Mouse (Mus musculus): Measurements from ENCODE around the gene Prickle3. TPM values are rescaled to one million over a fixed set of nuclear protein-coding genes. Genes with fewer than 3 reads are reported as not detected.
"Not testable (repeated sequence)": the region's sequence is repeated elsewhere in the genome, so short reads cannot be mapped to it uniquely, and the experiment has no call there.

Gene Prickle3
- polyA plus RNA-seq, 1 experiment from 2014 or later: 4.1 TPM

- 19% methylated on average over 51 of the region's 60 CpGs for WGBS
- peak; percentile 92 for DNase-seq (ENCODE audit: low spot score)
- H3K36me3 ChIP-seq (replicated peaks); H3K9me3 ChIP-seq; H3K4me1 ChIP-seq; H3K27me3 ChIP-seq (replicated peaks; ENCODE audit: low read depth, poor library complexity, severe bottlenecking): not testable (repeated sequence)
- H3K27ac ChIP-seq (replicated peaks): peak within 1 kb of the TSS; percentile 81
- H3K4me3 ChIP-seq: peak within 1 kb of the TSS; percentile 53
Measured at GRCm38 (mm10) chrX:7714135-7714899, 57.3 kb downstream of the Prickle3 start, which contains the start of gene Wdr45. TSS of gene Wdr45 (plus strand) at chrX:7714333.

GRCm38 (mm10) chrX:7716058-7716457, 59.0 kb downstream of the Prickle3 start:
- H3K9me3 ChIP-seq; H3K4me3 ChIP-seq; H3K4me1 ChIP-seq; H3K36me3 ChIP-seq (replicated peaks); DNase-seq (ENCODE audit: low spot score); H3K27me3 ChIP-seq (replicated peaks; ENCODE audit: low read depth, poor library complexity, severe bottlenecking); H3K27ac ChIP-seq (replicated peaks): not testable (repeated sequence)
- 38% methylated on average over 1 of the region's 1 CpGs for WGBS

Other genes with a start within 250 kb of the Prickle3 start
- 0.05 and 0.15 TPM in 2 replicates for gene Foxp3, start 83.6 kb upstream of the Prickle3 start, polyA plus RNA-seq (2016; fragmentation: Nextera tagmentation; extraction: Ambion mirVana)
- 1.4 and 2.2 TPM in 2 replicates for gene Ppp1r3f, start 83.0 kb upstream of the Prickle3 start, polyA plus RNA-seq (2016; fragmentation: Nextera tagmentation; extraction: Ambion mirVana)
- gene Ccdc22, start 51.7 kb upstream of the Prickle3 start, polyA plus RNA-seq (2016; fragmentation: Nextera tagmentation; extraction: Ambion mirVana): 36.0 and 36.6 TPM in 2 replicates
- 0.05 and 0.06 TPM in 2 replicates for gene Cacna1f, start 50.2 kb upstream of the Prickle3 start, polyA plus RNA-seq (2016; fragmentation: Nextera tagmentation; extraction: Ambion mirVana)
- gene Syp, start 18.8 kb upstream of the Prickle3 start, polyA plus RNA-seq (2016; fragmentation: Nextera tagmentation; extraction: Ambion mirVana): 9.3 and 9.7 TPM in 2 replicates
- gene Plp2, start 14.1 kb downstream of the Prickle3 start, polyA plus RNA-seq (2016; fragmentation: Nextera tagmentation; extraction: Ambion mirVana): 49.7 TPM in 2 replicates
- gene Magix, start 24.0 kb downstream of the Prickle3 start, polyA plus RNA-seq (2016; fragmentation: Nextera tagmentation; extraction: Ambion mirVana): 0.09 TPM in 1 of 2 replicates, not detected in the other
- 40.2 and 40.3 TPM in 2 replicates for gene Gpkow, start 39.9 kb downstream of the Prickle3 start, polyA plus RNA-seq (2016; fragmentation: Nextera tagmentation; extraction: Ambion mirVana)
- 22.5 and 23.8 TPM in 2 replicates for gene Wdr45, start 57.1 kb downstream of the Prickle3 start, polyA plus RNA-seq (2016; fragmentation: Nextera tagmentation; extraction: Ambion mirVana)
- 0.36 and 0.61 TPM in 2 replicates for gene Gm45208, start 65.0 kb downstream of the Prickle3 start, polyA plus RNA-seq (2016; fragmentation: Nextera tagmentation; extraction: Ambion mirVana)
- gene Praf2, start 71.2 kb downstream of the Prickle3 start, polyA plus RNA-seq (2016; fragmentation: Nextera tagmentation; extraction: Ambion mirVana): 73.0 and 73.6 TPM in 2 replicates
- 20.3 and 22.1 TPM in 2 replicates for gene Ccdc120, start 93.6 kb downstream of the Prickle3 start, polyA plus RNA-seq (2016; fragmentation: Nextera tagmentation; extraction: Ambion mirVana)
- 26.8 and 28.3 TPM in 2 replicates for gene Tfe3, start 105.3 kb downstream of the Prickle3 start, polyA plus RNA-seq (2016; fragmentation: Nextera tagmentation; extraction: Ambion mirVana)
- 42.5 and 45.3 TPM in 2 replicates for gene Gripap1, start 132.5 kb downstream of the Prickle3 start, polyA plus RNA-seq (2016; fragmentation: Nextera tagmentation; extraction: Ambion mirVana)
- gene Kcnd1, start 165.0 kb downstream of the Prickle3 start, polyA plus RNA-seq (2016; fragmentation: Nextera tagmentation; extraction: Ambion mirVana): 1.4 and 2.2 TPM in 2 replicates
- 42.2 and 43.4 TPM in 2 replicates for gene Otud5, start 184.1 kb downstream of the Prickle3 start, polyA plus RNA-seq (2016; fragmentation: Nextera tagmentation; extraction: Ambion mirVana)
- 7.3 and 7.6 TPM in 2 replicates for gene Pim2, start 221.0 kb downstream of the Prickle3 start, polyA plus RNA-seq (2016; fragmentation: Nextera tagmentation; extraction: Ambion mirVana)
- gene Slc35a2, start 226.8 kb downstream of the Prickle3 start, polyA plus RNA-seq (2016; fragmentation: Nextera tagmentation; extraction: Ambion mirVana): 23.4 and 25.7 TPM in 2 replicates
- gene Pqbp1, start 242.0 kb downstream of the Prickle3 start, polyA plus RNA-seq (2016; fragmentation: Nextera tagmentation; extraction: Ambion mirVana): 122 and 132 TPM in 2 replicates
- gene Timm17b, start 242.1 kb downstream of the Prickle3 start, polyA plus RNA-seq (2016; fragmentation: Nextera tagmentation; extraction: Ambion mirVana): 174 and 178 TPM in 2 replicates